In genomic region chr7:28803756-28804155, GRCm38 (mm10) we compare ENCODE assay signal across 1 mouse cellular context.
TF ChIP-seq lines count a peak whose summit lies in the region.

No protein-coding gene starts in this region.

TF ChIP-seq in CH12.LX, 34 proteins besides CTCF, POLR2A, EP300 and RAD21:
- TF ChIP-seq ETS1 (conservative IDR thresholded peaks at IDR 0.05; ENCODE audit: low read depth, low read length) (peak; percentile 12; the same call in 1 of the 2 replicates), ELF1 (IDR thresholded peaks at IDR 0.05; ENCODE audit: low read depth, low read length) (no peak)
TF ChIP-seq in CH12.LX: peak in this region for 1.
